Mouse (Mus musculus): ENCODE data around the gene Lamc1. TPM values are rescaled to one million over a fixed set of nuclear protein-coding genes. Genes with fewer than 3 reads are reported as not detected.

Lamc1 gene
- polyA plus RNA-seq, 1 experiment from 2014 or later, result 17.2 TPM

DNA sequence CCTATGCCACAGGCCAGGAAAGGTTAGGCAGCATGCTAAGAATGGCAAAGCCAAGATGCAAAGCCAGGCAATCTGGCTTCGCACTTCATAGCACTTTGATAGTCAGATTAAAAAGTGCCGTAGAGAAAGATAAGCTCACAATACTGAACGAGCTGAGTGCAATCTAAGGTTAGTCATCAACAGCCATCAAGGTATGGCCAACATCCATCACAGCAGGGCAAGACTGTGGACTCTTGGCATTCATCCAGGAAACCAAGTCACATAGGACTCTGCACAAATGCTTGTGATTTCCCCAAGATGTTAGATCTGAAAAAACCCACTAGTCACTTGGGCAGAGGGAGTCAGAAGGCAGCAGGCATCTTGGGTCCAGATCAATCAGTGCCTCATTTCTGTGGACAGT, 144.5 kb downstream of the Lamc1 start:
- Histone ChIP-seq H3K9ac (replicated peaks; ENCODE audit: low read depth, low read length) (no peak overlapping the region), H3K4me3 (ENCODE audit: low read depth, low read length) (no peak overlapping the region), H3K27ac (ENCODE audit: low read depth, low read length) (no peak overlapping the region), H3K4me1 (ENCODE audit: control insufficient read depth, insufficient read depth, low read length) (peaks cover 15% of the 10 kb centered on the region; the same call in 1 of the 2 replicates), H3K36me3 (ENCODE audit: control insufficient read depth, insufficient read depth, low read length) (no peaks in the 10 kb centered on the region), H3K9me3 (ENCODE audit: control insufficient read depth, low read length) (no peaks in the 10 kb centered on the region), H3K27me3 (ENCODE audit: control insufficient read depth, insufficient read depth, low read length) (peaks cover 19% of the 10 kb centered on the region), H3K4me2 (ENCODE audit: low read depth, low read length) (no peak overlapping the region)
- WGBS, result 82% methylated on average over 3 of the region's 3 CpGs
- no peak for ATAC-seq (ENCODE audit: low read depth)

DNA sequence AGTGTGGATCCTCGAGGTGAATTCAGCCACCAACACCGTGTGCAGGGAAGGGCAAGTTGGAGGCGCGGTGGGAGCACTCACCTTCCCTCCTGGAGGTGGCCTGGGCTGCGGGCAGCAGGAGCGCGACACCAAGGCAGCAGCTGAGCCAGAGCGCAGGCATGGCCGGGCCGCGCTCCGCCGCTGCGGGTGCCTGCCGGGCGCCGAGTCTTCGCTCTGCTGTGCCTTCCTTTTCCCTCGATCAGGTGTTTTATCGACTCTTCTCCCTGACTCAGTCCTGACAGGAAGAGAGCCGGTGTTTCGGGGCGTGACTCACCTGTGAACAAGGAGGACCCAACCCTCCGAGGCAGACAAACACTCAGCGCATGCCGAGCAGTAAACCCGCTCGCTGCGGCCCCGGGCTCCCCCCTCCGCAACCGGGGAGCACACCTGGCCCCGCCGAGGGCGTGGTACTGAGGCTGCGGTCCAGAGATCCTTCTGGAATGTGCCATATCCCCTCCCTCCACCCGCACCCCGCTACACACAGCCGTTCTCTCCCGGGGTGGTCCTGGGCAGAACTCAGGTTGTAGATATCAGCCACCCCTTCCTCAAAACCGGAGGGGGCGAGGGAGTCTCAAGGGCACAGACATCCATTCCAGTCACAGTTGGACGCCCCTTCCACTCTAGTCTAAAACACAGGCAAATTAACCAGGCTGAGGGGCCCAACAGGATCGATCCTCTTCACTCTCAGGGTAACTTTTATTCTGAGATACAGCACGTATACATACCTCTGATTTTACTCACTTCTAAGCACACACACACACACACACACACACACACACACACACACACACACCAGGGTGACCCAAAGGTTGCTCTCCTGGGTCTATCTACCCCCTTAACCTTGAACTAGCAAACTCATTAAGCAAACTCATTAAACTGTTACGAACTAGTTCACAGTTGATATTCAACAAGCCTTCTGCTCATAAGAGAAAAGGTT, 146.5 kb downstream of the Lamc1 start, which contains the start of gene Lamc2:
TSS of gene Lamc2 (minus strand) at position 620 of the 976 bp plus-strand sequence.
- peaks cover 19% of the 10 kb centered on the region for H3K27me3 ChIP-seq (ENCODE audit: control insufficient read depth, insufficient read depth, low read length)
- H3K9ac ChIP-seq (replicated peaks; ENCODE audit: low read depth, low read length), result peak within 1 kb of the TSS; percentile 55
- H3K4me1 ChIP-seq (ENCODE audit: control insufficient read depth, insufficient read depth, low read length), result peaks cover 10% of the 10 kb centered on the region; the same call in 1 of the 2 replicates
- H3K4me2 ChIP-seq (ENCODE audit: low read depth, low read length), result peak within 1 kb of the TSS; percentile 76
- WGBS, result 4% methylated on average over 46 of the region's 46 CpGs
- H3K27ac ChIP-seq (ENCODE audit: low read depth, low read length), result no peak within 1 kb of the TSS
- no peaks in the 10 kb centered on the region for H3K9me3 ChIP-seq (ENCODE audit: control insufficient read depth, low read length)
- peak within 1 kb of the TSS; percentile 39 for H3K4me3 ChIP-seq (ENCODE audit: low read depth, low read length)
- ATAC-seq (ENCODE audit: low read depth), result peak; percentile 70
- no peaks in the 10 kb centered on the region for H3K36me3 ChIP-seq (ENCODE audit: control insufficient read depth, insufficient read depth, low read length)

DNA sequence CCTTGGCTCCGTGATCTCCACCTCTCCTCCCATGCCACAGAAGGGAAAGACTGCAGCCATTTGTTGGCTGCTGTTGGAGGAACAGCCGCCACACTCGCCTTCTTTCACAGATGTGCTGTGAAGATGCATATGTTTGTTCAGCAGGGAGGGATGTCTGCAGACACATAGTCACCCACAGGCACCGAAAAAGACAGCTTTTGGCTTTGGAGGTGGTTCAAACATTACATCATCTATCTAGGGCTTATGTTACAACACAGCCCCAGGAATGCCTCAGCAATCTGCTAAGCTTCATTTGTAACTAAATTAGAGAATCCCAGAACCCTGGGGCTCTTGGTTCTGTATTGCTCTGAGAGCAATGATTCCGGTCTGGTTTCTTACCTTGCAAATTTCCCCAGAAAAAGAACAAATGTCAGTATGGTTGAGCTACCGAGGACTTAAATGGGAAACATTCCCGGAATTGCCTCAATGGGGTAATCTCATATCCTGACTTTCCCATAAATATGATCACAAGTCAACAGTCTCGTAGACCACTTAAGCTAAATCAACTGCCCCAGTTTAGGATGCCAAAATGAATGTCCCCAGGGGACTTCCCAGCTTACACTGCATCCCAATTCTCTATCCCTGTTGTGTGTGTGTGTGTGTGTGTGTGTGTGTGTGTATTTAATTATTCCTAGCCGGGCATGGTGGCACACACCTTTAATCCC, 151.8 kb downstream of the Lamc1 start:
- H3K27ac ChIP-seq (ENCODE audit: low read depth, low read length), result no peak overlapping the region
- 54% methylated on average over 9 of the region's 9 CpGs for WGBS
- peaks cover 9% of the 10 kb centered on the region for H3K27me3 ChIP-seq (ENCODE audit: control insufficient read depth, insufficient read depth, low read length)
- no peak overlapping the region for H3K9ac ChIP-seq (replicated peaks; ENCODE audit: low read depth, low read length)
- no peaks in the 10 kb centered on the region for H3K9me3 ChIP-seq (ENCODE audit: control insufficient read depth, low read length)
- H3K4me1 ChIP-seq (ENCODE audit: control insufficient read depth, insufficient read depth, low read length), result peaks cover 4% of the 10 kb centered on the region; the same call in 1 of the 2 replicates
- H3K36me3 ChIP-seq (ENCODE audit: control insufficient read depth, insufficient read depth, low read length), result no peaks in the 10 kb centered on the region
- H3K4me3 ChIP-seq (ENCODE audit: low read depth, low read length), result no peak overlapping the region
- no peak overlapping the region for H3K4me2 ChIP-seq (ENCODE audit: low read depth, low read length)
- no peak for ATAC-seq (ENCODE audit: low read depth)

DNA sequence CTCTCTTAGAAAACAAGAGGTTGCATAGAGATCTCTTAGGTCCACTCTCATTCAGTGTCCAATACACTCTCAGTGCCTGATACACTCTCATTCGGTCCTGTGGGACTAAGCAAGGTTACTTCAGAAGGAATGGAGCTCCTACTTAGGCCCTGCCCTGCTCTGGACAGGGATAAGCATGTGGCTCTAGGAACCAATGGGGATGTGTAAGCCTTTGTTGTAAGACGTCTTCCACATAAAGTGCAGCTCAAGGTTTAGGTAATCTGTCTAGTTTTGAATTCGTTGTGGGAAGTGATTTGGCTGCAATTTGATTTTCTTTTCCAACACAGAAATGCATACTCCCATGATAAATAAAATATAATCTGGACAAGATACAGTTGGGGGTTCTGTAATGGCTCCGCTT, 152.4 kb downstream of the Lamc1 start:
- H3K4me1 ChIP-seq (ENCODE audit: control insufficient read depth, insufficient read depth, low read length), result no peaks in the 10 kb centered on the region
- WGBS, result 86% methylated on average over 4 of the region's 4 CpGs
- no peak overlapping the region for H3K27ac ChIP-seq (ENCODE audit: low read depth, low read length)
- H3K4me2 ChIP-seq (ENCODE audit: low read depth, low read length), result no peak overlapping the region
- H3K9ac ChIP-seq (replicated peaks; ENCODE audit: low read depth, low read length), result no peak overlapping the region
- H3K4me3 ChIP-seq (ENCODE audit: low read depth, low read length), result no peak overlapping the region
- no peaks in the 10 kb centered on the region for H3K9me3 ChIP-seq (ENCODE audit: control insufficient read depth, low read length)
- H3K27me3 ChIP-seq (ENCODE audit: control insufficient read depth, insufficient read depth, low read length), result peaks cover 8% of the 10 kb centered on the region
- ATAC-seq (ENCODE audit: low read depth), result no peak
- no peaks in the 10 kb centered on the region for H3K36me3 ChIP-seq (ENCODE audit: control insufficient read depth, insufficient read depth, low read length)

DNA sequence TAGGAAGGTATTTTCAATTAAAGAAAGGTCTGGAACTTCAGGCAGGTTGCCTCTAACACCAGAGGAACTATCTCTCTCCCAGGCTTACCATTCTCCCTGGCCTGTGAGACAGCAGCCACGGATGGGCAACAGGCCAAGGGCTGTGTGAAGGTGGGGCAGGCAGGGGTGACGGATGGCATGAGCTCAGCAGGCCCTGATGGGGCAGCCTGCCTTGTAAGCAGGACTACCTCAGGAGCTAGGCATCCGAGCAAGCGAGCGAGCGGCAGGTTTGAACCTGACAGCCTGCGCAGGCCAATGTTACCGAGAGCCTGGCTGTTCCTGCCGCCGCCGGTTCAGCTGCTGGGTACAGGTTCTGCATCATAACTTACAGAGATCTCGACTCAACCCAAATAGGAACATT, 157.8 kb downstream of the Lamc1 start:
- H3K36me3 ChIP-seq (ENCODE audit: control insufficient read depth, insufficient read depth, low read length), result no peaks in the 10 kb centered on the region
- H3K4me2 ChIP-seq (ENCODE audit: low read depth, low read length), result no peak overlapping the region
- H3K4me1 ChIP-seq (ENCODE audit: control insufficient read depth, insufficient read depth, low read length), result no peaks in the 10 kb centered on the region
- H3K4me3 ChIP-seq (ENCODE audit: low read depth, low read length), result no peak overlapping the region
- ATAC-seq (ENCODE audit: low read depth), result no peak
- no peaks in the 10 kb centered on the region for H3K27me3 ChIP-seq (ENCODE audit: control insufficient read depth, insufficient read depth, low read length)
- WGBS, result 68% methylated on average over 12 of the region's 12 CpGs
- no peak overlapping the region for H3K27ac ChIP-seq (ENCODE audit: low read depth, low read length)
- H3K9ac ChIP-seq (replicated peaks; ENCODE audit: low read depth, low read length), result no peak overlapping the region
- no peaks in the 10 kb centered on the region for H3K9me3 ChIP-seq (ENCODE audit: control insufficient read depth, low read length)

DNA sequence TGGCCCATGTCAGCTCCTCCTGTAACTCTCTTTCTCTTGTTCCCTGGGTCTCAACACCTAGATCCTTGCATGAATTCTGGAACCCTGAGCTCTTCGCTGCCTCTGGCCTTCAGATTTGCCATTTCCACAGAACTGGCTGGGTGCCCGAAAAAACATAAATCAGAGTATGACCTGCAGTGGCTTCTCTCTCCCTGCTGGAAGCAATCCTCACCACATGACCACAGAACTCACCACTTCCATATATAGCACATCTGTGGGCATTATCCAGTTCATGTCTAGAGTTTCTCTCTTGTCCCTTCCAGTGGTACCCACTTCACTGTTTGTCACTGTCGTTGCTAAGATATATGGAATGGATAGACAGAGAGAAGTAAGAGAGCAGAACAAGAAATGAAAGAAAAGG, 159.3 kb downstream of the Lamc1 start:
- Histone ChIP-seq H3K4me3 (ENCODE audit: low read depth, low read length) (no peak overlapping the region), H3K36me3 (ENCODE audit: control insufficient read depth, insufficient read depth, low read length) (no peaks in the 10 kb centered on the region), H3K27ac (ENCODE audit: low read depth, low read length) (no peak overlapping the region; the same call in 1 of the 2 replicates), H3K4me2 (ENCODE audit: low read depth, low read length) (no peak overlapping the region), H3K27me3 (ENCODE audit: control insufficient read depth, insufficient read depth, low read length) (no peaks in the 10 kb centered on the region), H3K9ac (replicated peaks; ENCODE audit: low read depth, low read length) (no peak overlapping the region), H3K4me1 (ENCODE audit: control insufficient read depth, insufficient read depth, low read length) (no peaks in the 10 kb centered on the region), H3K9me3 (ENCODE audit: control insufficient read depth, low read length) (no peaks in the 10 kb centered on the region)
- ATAC-seq (ENCODE audit: low read depth), result no peak
- 66% methylated on average over 3 of the region's 3 CpGs for WGBS

DNA sequence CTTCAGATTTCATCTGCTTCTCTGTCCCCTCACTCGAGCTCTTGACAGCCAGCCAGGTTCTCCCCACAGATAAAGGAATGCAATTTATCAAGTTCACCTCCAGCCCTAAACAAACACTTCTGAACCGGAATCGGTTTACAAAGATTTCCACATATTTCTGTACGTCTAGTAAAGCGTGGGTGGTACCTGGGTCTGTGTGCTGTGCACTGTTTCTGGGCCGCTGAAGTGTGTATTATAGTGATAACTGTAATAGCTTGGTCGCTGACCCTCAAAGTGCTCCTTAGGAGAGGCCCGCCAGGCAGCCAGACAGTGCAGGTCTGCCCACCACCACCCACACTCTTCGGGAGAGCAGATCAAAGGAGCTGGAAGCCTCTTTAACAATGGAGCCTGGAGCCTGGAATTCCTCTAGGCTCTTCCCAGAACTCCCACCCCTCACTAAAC, 160.3 kb downstream of the Lamc1 start:
- Histone ChIP-seq H3K9me3 (ENCODE audit: control insufficient read depth, low read length) (no peaks in the 10 kb centered on the region), H3K4me2 (ENCODE audit: low read depth, low read length) (no peak overlapping the region), H3K9ac (replicated peaks; ENCODE audit: low read depth, low read length) (no peak overlapping the region), H3K27ac (ENCODE audit: low read depth, low read length) (no peak overlapping the region), H3K4me3 (ENCODE audit: low read depth, low read length) (no peak overlapping the region), H3K36me3 (ENCODE audit: control insufficient read depth, insufficient read depth, low read length) (no peaks in the 10 kb centered on the region), H3K27me3 (ENCODE audit: control insufficient read depth, insufficient read depth, low read length) (no peaks in the 10 kb centered on the region), H3K4me1 (ENCODE audit: control insufficient read depth, insufficient read depth, low read length) (no peaks in the 10 kb centered on the region)
- no peak for ATAC-seq (ENCODE audit: low read depth)
- WGBS, result 22% methylated on average over 9 of the region's 9 CpGs

DNA sequence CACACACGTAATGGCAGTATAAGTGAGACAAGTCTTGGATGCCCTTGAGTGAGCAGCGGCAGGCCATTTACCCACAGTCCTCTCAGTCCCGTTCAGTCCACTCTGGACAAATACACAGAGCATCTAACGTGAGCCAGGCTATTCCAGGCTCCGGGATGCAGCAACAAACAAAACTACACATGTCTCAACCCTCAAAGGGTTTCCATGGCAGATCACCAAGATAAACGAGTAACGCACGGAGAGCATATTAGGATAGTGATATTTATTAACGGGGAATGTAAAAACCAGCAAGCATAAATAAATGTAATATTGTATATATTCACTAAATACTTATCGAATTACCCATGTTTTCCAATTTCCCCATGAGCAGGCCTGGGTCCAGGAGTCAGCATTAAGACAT, 161.6 kb downstream of the Lamc1 start:
- Histone ChIP-seq H3K4me2 (ENCODE audit: low read depth, low read length) (no peak overlapping the region), H3K4me3 (ENCODE audit: low read depth, low read length) (no peak overlapping the region), H3K36me3 (ENCODE audit: control insufficient read depth, insufficient read depth, low read length) (no peaks in the 10 kb centered on the region), H3K27ac (ENCODE audit: low read depth, low read length) (no peak overlapping the region), H3K9me3 (ENCODE audit: control insufficient read depth, low read length) (no peaks in the 10 kb centered on the region), H3K9ac (replicated peaks; ENCODE audit: low read depth, low read length) (no peak overlapping the region), H3K4me1 (ENCODE audit: control insufficient read depth, insufficient read depth, low read length) (no peaks in the 10 kb centered on the region), H3K27me3 (ENCODE audit: control insufficient read depth, insufficient read depth, low read length) (no peaks in the 10 kb centered on the region)
- no peak for ATAC-seq (ENCODE audit: low read depth)
- WGBS, result 75% methylated on average over 10 of the region's 10 CpGs

All from neural tube, embryonic 14.5 days (tissue).